Mouse (Mus musculus) C2C12 (cell line): ENCODE results near the gene Wfdc21. TPM values are rescaled to one million over a fixed set of nuclear protein-coding genes. Genes with fewer than 3 reads are reported as not detected.

Source experiments
- H3K27me3 ChIP-seq: one replicate; pipeline ENCODE4 v1.6.1; 2011; ENCODE audit not compliant: control insufficient read depth, insufficient read depth, insufficient read length
- H3K36me3 ChIP-seq: one replicate; pipeline ENCODE4 v1.6.1; 2011; ENCODE audit not compliant: control insufficient read depth, insufficient read depth
- H3K4me3 ChIP-seq: one replicate; pipeline ENCODE4 v1.5.1; 2011; ENCODE audit warnings: mild to moderate bottlenecking, control low read depth; ENCODE audit not compliant: poor library complexity, insufficient read depth, severe bottlenecking
- H3K79me2 ChIP-seq: one replicate; pipeline ENCODE4 v1.6.1; 2011; ENCODE audit not compliant: control insufficient read depth, insufficient read depth
- H3K79me3 ChIP-seq: one replicate; pipeline ENCODE4 v1.6.1; 2011; ENCODE audit warnings: low read depth, control low read depth
- H3ac ChIP-seq: one replicate; pipeline ENCODE3; 2011; ENCODE audit warnings: low read depth; ENCODE audit not compliant: control insufficient read depth, insufficient read length
- CEBPB ChIP-seq: IDR thresholded peaks from one replicate; pipeline ENCODE4 v1.6.1; 2011; ENCODE audit warnings: low read depth, mild to moderate bottlenecking, control low read depth, moderate library complexity
- CTCF ChIP-seq: IDR thresholded peaks from one replicate; pipeline ENCODE4 v1.5.1; 2011; ENCODE audit not compliant: control insufficient read depth, insufficient read depth, insufficient read length
- FOSL1 ChIP-seq: IDR thresholded peaks from one replicate; pipeline ENCODE4 v1.8.0; 2011; ENCODE audit warnings: mild to moderate bottlenecking, low read length; ENCODE audit not compliant: poor library complexity, insufficient read depth, severe bottlenecking
- MAX ChIP-seq: IDR thresholded peaks from one replicate; pipeline ENCODE4 v1.6.1; 2011; ENCODE audit warnings: mild to moderate bottlenecking, control low read depth
- MYOD1 ChIP-seq: IDR thresholded peaks from one replicate; pipeline ENCODE4 v1.6.1; 2011; ENCODE audit warnings: low read depth; ENCODE audit not compliant: control insufficient read depth, insufficient read length
- MYOG ChIP-seq: IDR thresholded peaks from one replicate; pipeline ENCODE4 v1.6.1; 2011; ENCODE audit not compliant: control insufficient read depth, insufficient read length; ENCODE audit errors: extremely low read depth
- USF1 ChIP-seq: IDR thresholded peaks from one replicate; pipeline ENCODE4 v1.6.1; 2011; ENCODE audit warnings: low read depth, mild to moderate bottlenecking, control low read depth, moderate library complexity
- long read RNA-seq, 2 experiments: library from polyadenylated mRNA; unstranded; transcript quantifications; one replicate each; pipeline ENCODE4 v2.0.0; 2019 to 2020
- polyA plus RNA-seq: library from polyadenylated mRNA; unstranded; fragments of >200 nt; fragmentation: generic; extraction: Trizol; gene quantifications from one replicate; pipeline ENCODE4 v1.2.1, GENCODE M21; 2012; ENCODE audit warnings: missing spikeins

The Wfdc21 gene
- polyA plus RNA-seq = not detected
- long read RNA-seq, experiment 1, partial matches to known transcripts = 0 of 1 reads
- long read RNA-seq, experiment 1, other reads (novel, unspliced or antisense) = 0 of 1 reads
- long read RNA-seq, experiment 2 = 0 reads

- no peak for TF ChIP-seq CTCF
- no peak for TF ChIP-seq FOSL1
- TF ChIP-seq MAX = no peak
- no peak for TF ChIP-seq USF1
- no peak for TF ChIP-seq CEBPB
- TF ChIP-seq MYOD1 = no peak
- TF ChIP-seq MYOG = no peak
- no peaks in the 10 kb centered on the region for H3K36me3 ChIP-seq
- H3K4me3 ChIP-seq = no peak within 1 kb of the TSS
- H3K79me2 ChIP-seq = no peaks in the 10 kb centered on the region
- H3K27me3 ChIP-seq = peaks cover 36% of the 10 kb centered on the region
- no peak within 1 kb of the TSS for H3ac ChIP-seq
- H3K79me3 ChIP-seq = no peaks in the 10 kb centered on the region
Measured at GRCm38 (mm10) chr11:83746681-83747080, at the start of gene Wfdc21. TSS of gene Wfdc21 (plus strand) at chr11:83746940.

- H3K27me3 ChIP-seq = peaks cover 10% of the 10 kb centered on the region
- no peak within 1 kb of the TSS for H3ac ChIP-seq
- H3K79me3 ChIP-seq = no peaks in the 10 kb centered on the region
- H3K79me2 ChIP-seq = no peaks in the 10 kb centered on the region
- TF ChIP-seq CTCF (no peak), FOSL1 (no peak), MAX (no peak), MYOG (no peak), USF1 (no peak), CEBPB (no peak), MYOD1 (no peak)
- no peaks in the 10 kb centered on the region for H3K36me3 ChIP-seq
- no peak within 1 kb of the TSS for H3K4me3 ChIP-seq
Measured at GRCm38 (mm10) chr11:83703705-83704104, 43.0 kb upstream of the Wfdc21 start, which contains the start of gene Wfdc17. TSS of gene Wfdc17 (plus strand) at chr11:83703991.

DNA sequence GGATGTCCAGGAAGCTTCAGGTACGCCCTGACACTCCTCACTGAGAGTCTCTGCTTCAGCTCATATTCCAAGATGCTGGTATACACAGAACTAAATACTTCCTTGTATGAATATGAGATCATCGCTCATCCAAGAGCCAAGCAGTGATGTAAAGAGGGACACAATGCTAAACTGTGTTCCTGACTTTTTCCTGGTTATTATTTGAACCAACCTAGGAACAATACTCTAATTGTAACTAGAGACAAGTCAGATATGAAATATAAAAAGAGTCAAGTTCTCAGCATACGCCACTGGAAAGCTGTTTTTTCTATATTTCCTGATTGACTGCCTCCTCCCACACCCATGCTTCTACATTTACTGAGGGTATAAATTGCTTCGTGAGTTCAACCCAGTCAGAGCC, 38.0 kb upstream of the Wfdc21 start, which contains the start of gene Wfdc18:
Wfdc18 (plus strand) TSS at position 301 of the 400 bp plus-strand sequence.
- no peak for TF ChIP-seq USF1
- no peak for TF ChIP-seq MYOD1
- no peak for TF ChIP-seq CEBPB
- TF ChIP-seq FOSL1 = no peak
- TF ChIP-seq MAX = no peak
- no peak for TF ChIP-seq CTCF
- no peak for TF ChIP-seq MYOG
- Histone ChIP-seq H3K79me2 (no peaks in the 10 kb centered on the region), H3K36me3 (no peaks in the 10 kb centered on the region), H3ac (no peak within 1 kb of the TSS), H3K79me3 (no peaks in the 10 kb centered on the region), H3K4me3 (no peak within 1 kb of the TSS), H3K27me3 (peaks cover 9% of the 10 kb centered on the region)

DNA sequence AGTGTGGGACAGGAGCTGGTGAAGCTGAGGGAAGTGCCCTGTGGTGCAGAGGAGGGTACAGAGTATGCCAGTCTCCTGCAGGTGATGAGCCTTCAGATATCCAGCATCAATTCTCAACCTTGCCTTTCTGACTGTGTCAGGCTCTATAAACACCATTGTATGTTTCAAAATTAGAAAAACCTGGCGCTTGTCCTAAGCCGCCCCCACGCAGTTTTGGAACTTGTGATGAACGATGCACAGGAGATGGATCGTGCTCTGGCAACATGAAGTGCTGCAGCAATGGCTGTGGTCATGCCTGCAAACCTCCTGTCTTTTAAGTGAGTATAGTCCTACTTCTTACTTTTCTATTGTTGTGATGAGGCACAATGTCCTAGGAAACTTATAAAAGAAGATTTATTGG, 37.1 kb upstream of the Wfdc21 start:
- H3K36me3 ChIP-seq = no peaks in the 10 kb centered on the region
- H3K4me3 ChIP-seq = no peak overlapping the region
- TF ChIP-seq FOSL1 (no peak), CTCF (no peak), USF1 (no peak), CEBPB (no peak), MYOD1 (no peak), MAX (no peak), MYOG (no peak)
- H3K79me2 ChIP-seq = no peaks in the 10 kb centered on the region
- peaks cover 9% of the 10 kb centered on the region for H3K27me3 ChIP-seq
- no peak overlapping the region for H3ac ChIP-seq
- no peaks in the 10 kb centered on the region for H3K79me3 ChIP-seq

DNA sequence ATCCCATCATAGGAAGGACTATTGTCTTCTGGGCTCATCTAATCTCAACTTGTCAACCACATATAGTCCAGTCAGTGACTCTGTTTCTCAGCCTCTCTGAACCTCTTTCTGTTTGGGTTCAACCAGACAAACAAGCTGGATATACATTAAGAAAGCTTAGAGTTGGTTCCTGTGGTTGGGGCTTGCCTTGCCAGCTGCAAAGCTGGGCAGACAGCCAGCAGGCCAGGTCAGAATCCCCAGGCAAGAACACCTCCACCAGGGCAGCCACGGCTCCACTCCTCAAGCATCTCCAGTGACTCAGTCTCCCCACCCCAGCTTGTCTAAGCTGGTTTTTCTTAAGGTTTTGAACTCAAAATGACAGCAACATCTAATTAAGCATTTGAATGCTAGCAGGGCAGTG, 34.1 kb upstream of the Wfdc21 start:
- no peaks in the 10 kb centered on the region for H3K79me3 ChIP-seq
- H3K79me2 ChIP-seq = no peaks in the 10 kb centered on the region
- H3K36me3 ChIP-seq = no peaks in the 10 kb centered on the region
- H3K4me3 ChIP-seq = no peak overlapping the region
- no peak for TF ChIP-seq MAX
- TF ChIP-seq MYOD1 = no peak
- no peak for TF ChIP-seq MYOG
- no peak for TF ChIP-seq USF1
- H3ac ChIP-seq = no peak overlapping the region
- H3K27me3 ChIP-seq = peaks cover 4% of the 10 kb centered on the region

GRCm38 (mm10) chr11:83713925-83714324, 32.8 kb upstream of the Wfdc21 start:
- Histone ChIP-seq H3K79me2 (no peaks in the 10 kb centered on the region), H3K4me3 (no peak overlapping the region), H3K36me3 (no peaks in the 10 kb centered on the region), H3K27me3 (peaks cover 4% of the 10 kb centered on the region), H3K79me3 (no peaks in the 10 kb centered on the region), H3ac (no peak overlapping the region)
- TF ChIP-seq CTCF = no peak
- TF ChIP-seq MYOD1 = no peak
- no peak for TF ChIP-seq USF1
- no peak for TF ChIP-seq FOSL1
- no peak for TF ChIP-seq CEBPB
- TF ChIP-seq MYOG = no peak
- no peak for TF ChIP-seq MAX
